Mouse (Mus musculus) kidney, embryonic 16.5 days (tissue): Measurements from ENCODE around the gene Sox5. TPM values are rescaled to one million over a fixed set of nuclear protein-coding genes. Genes with fewer than 3 reads are reported as not detected.

ENCODE experiments used
- ATAC-seq: fragments of 200-750 bp; cut with Nextera tagmentation; 2 replicates; pipeline ENCODE4 v1.8.0; 2017; ENCODE audit warnings: moderate TSS enrichment; ENCODE audit not compliant: low FRiP score, low TSS enrichment
- H3K27ac ChIP-seq: fragments of 300-500 bp; sonication (generic); 2 replicates; pipeline ENCODE4 v1.5.1; 2014; ENCODE audit warnings: low read length
- H3K27me3 ChIP-seq: fragments of 300-500 bp; sonication (generic); 2 replicates; pipeline ENCODE4 v1.6.1; 2014; ENCODE audit warnings: low read length, control low read depth, mixed read lengths; ENCODE audit not compliant: insufficient read depth
- H3K36me3 ChIP-seq: fragments of 300-500 bp; sonication (generic); 2 replicates; pipeline ENCODE4 v1.6.1; 2014; ENCODE audit warnings: low read length, control low read depth, mixed read lengths; ENCODE audit not compliant: insufficient read depth
- H3K4me1 ChIP-seq: fragments of 300-500 bp; sonication (generic); 2 replicates; pipeline ENCODE4 v1.6.1; 2014; ENCODE audit warnings: low read length, control low read depth, mixed read lengths; ENCODE audit not compliant: insufficient read depth
- H3K4me2 ChIP-seq: fragments of 300-500 bp; sonication (generic); replicated peaks from 2 replicates; pipeline ENCODE4 v1.6.1; 2014; ENCODE audit warnings: low read depth, low read length
- H3K4me3 ChIP-seq: fragments of 300-500 bp; sonication (generic); 2 replicates; pipeline ENCODE4 v1.5.1; 2014; ENCODE audit warnings: mild to moderate bottlenecking, low read length
- H3K9ac ChIP-seq: fragments of 300-500 bp; sonication (generic); replicated peaks from 2 replicates; pipeline ENCODE4 v1.6.1; 2014; ENCODE audit warnings: low read length
- H3K9me3 ChIP-seq: fragments of 300-500 bp; sonication (generic); 2 replicates; pipeline ENCODE4 v1.6.1; 2016; ENCODE audit warnings: low read length, control low read depth
- WGBS: fragments of 180-500 bp; shearing (Covaris S2); extraction: QIAGEN DNeasy Blood & Tissue Kit; methylation state at CpG from one replicate; pipeline ENCODE4 v1.1.7; 2014; 5-methylcytosine and 5-hydroxymethylcytosine counted together
- polyA plus RNA-seq: library from polyadenylated mRNA; unstranded; fragments of >200 nt; fragmentation: Nextera tagmentation; extraction: Ambion mirVana; gene quantifications from 2 replicates; pipeline ENCODE4 v1.2.1, GENCODE M21; 2015

Gene Sox5
- polyA plus RNA-seq, 1 experiment from 2014 or later, result 14.8 TPM

- Histone ChIP-seq H3K36me3 (no peaks in the 10 kb centered on the region), H3K9me3 (peaks cover 2% of the 10 kb centered on the region; the same call in 1 of the 2 replicates), H3K4me2 (no peak overlapping the region), H3K27ac (no peak overlapping the region), H3K4me3 (no peak overlapping the region), H3K4me1 (peaks cover 4% of the 10 kb centered on the region; the same call in 1 of the 2 replicates), H3K27me3 (no peaks in the 10 kb centered on the region), H3K9ac (no peak overlapping the region)
- no peak for ATAC-seq
- 28% methylated on average over 6 of the region's 6 CpGs for WGBS
Measured at GRCm38 (mm10) chr6:143923146-143923545, 858.6 kb downstream of the Sox5 start.

- peaks cover 4% of the 10 kb centered on the region; the same call in 1 of the 2 replicates for H3K4me1 ChIP-seq
- no peak overlapping the region for H3K9ac ChIP-seq
- peak overlapping the region; percentile 48 for H3K4me2 ChIP-seq
- H3K9me3 ChIP-seq, result no peaks in the 10 kb centered on the region
- ATAC-seq, result peak; percentile 62; the same call in 1 of the 2 replicates
- 14% methylated on average over 16 of the region's 16 CpGs for WGBS
- H3K27ac ChIP-seq, result no peak overlapping the region
- H3K27me3 ChIP-seq, result no peaks in the 10 kb centered on the region
- no peaks in the 10 kb centered on the region for H3K36me3 ChIP-seq
- 0 out of 2 replicates have a peak overlapping the region, but pooled peaks have one; percentile 9 for H3K4me3 ChIP-seq
Measured at GRCm38 (mm10) chr6:143918405-143918947, 863.3 kb downstream of the Sox5 start.

GRCm38 (mm10) chr6:143916152-143916735, 865.5 kb downstream of the Sox5 start:
- H3K36me3 ChIP-seq, result no peaks in the 10 kb centered on the region
- 42% methylated on average over 10 of the region's 10 CpGs for WGBS
- ATAC-seq, result no peak
- H3K9ac ChIP-seq, result no peak overlapping the region
- H3K4me2 ChIP-seq, result no peak overlapping the region
- no peaks in the 10 kb centered on the region for H3K27me3 ChIP-seq
- H3K9me3 ChIP-seq, result no peaks in the 10 kb centered on the region
- H3K4me1 ChIP-seq, result peaks cover 4% of the 10 kb centered on the region; the same call in 1 of the 2 replicates
- no peak overlapping the region for H3K4me3 ChIP-seq
- H3K27ac ChIP-seq, result no peak overlapping the region

GRCm38 (mm10) chr6:143915686-143916085, 866.1 kb downstream of the Sox5 start:
- H3K9me3 ChIP-seq, result no peaks in the 10 kb centered on the region
- no peak overlapping the region for H3K27ac ChIP-seq
- no peak overlapping the region for H3K4me3 ChIP-seq
- peaks cover 4% of the 10 kb centered on the region; the same call in 1 of the 2 replicates for H3K4me1 ChIP-seq
- H3K9ac ChIP-seq, result no peak overlapping the region
- no peak overlapping the region for H3K4me2 ChIP-seq
- WGBS, result 54% methylated on average over 3 of the region's 3 CpGs
- peak; percentile 16; the same call in 1 of the 2 replicates for ATAC-seq
- H3K36me3 ChIP-seq, result no peaks in the 10 kb centered on the region
- no peaks in the 10 kb centered on the region for H3K27me3 ChIP-seq

- Histone ChIP-seq H3K27me3 (no peaks in the 10 kb centered on the region), H3K4me2 (no peak overlapping the region), H3K36me3 (no peaks in the 10 kb centered on the region), H3K27ac (no peak overlapping the region), H3K9ac (no peak overlapping the region), H3K4me1 (no peaks in the 10 kb centered on the region), H3K4me3 (no peak overlapping the region), H3K9me3 (no peaks in the 10 kb centered on the region)
- ATAC-seq, result no peak
- 90% methylated on average over 3 of the region's 3 CpGs for WGBS
Measured at GRCm38 (mm10) chr6:143912316-143912715, 869.5 kb downstream of the Sox5 start.

- no peak overlapping the region for H3K27ac ChIP-seq
- H3K36me3 ChIP-seq, result no peaks in the 10 kb centered on the region
- no peaks in the 10 kb centered on the region for H3K9me3 ChIP-seq
- no peaks in the 10 kb centered on the region for H3K27me3 ChIP-seq
- no peak for ATAC-seq
- no peak overlapping the region for H3K4me2 ChIP-seq
- no peaks in the 10 kb centered on the region for H3K4me1 ChIP-seq
- no peak overlapping the region for H3K9ac ChIP-seq
- no peak overlapping the region for H3K4me3 ChIP-seq
Measured at GRCm38 (mm10) chr6:143904693-143905031, 877.1 kb downstream of the Sox5 start.

GRCm38 (mm10) chr6:143903981-143904692, 877.6 kb downstream of the Sox5 start:
- ATAC-seq, result no peak
- Histone ChIP-seq H3K9me3 (no peaks in the 10 kb centered on the region), H3K4me3 (no peak overlapping the region), H3K4me2 (no peak overlapping the region), H3K9ac (no peak overlapping the region), H3K27ac (no peak overlapping the region), H3K36me3 (no peaks in the 10 kb centered on the region), H3K27me3 (no peaks in the 10 kb centered on the region), H3K4me1 (no peaks in the 10 kb centered on the region)
- 71% methylated on average over 10 of the region's 10 CpGs for WGBS

GRCm38 (mm10) chr6:143900871-143901270, 880.9 kb downstream of the Sox5 start:
- Histone ChIP-seq H3K4me1 (no peaks in the 10 kb centered on the region), H3K27me3 (no peaks in the 10 kb centered on the region), H3K4me2 (no peak overlapping the region), H3K4me3 (no peak overlapping the region), H3K9me3 (no peaks in the 10 kb centered on the region), H3K27ac (no peak overlapping the region), H3K36me3 (no peaks in the 10 kb centered on the region), H3K9ac (no peak overlapping the region)
- ATAC-seq, result no peak
- WGBS, result 86% methylated on average over 4 of the region's 4 CpGs

GRCm38 (mm10) chr6:143895092-143895491, 886.7 kb downstream of the Sox5 start:
- no peak overlapping the region for H3K4me2 ChIP-seq
- no peak overlapping the region for H3K27ac ChIP-seq
- 87% methylated on average over 6 of the region's 6 CpGs for WGBS
- no peaks in the 10 kb centered on the region for H3K9me3 ChIP-seq
- H3K4me1 ChIP-seq, result no peaks in the 10 kb centered on the region
- H3K36me3 ChIP-seq, result no peaks in the 10 kb centered on the region
- ATAC-seq, result no peak
- H3K4me3 ChIP-seq, result no peak overlapping the region
- H3K27me3 ChIP-seq, result no peaks in the 10 kb centered on the region
- H3K9ac ChIP-seq, result no peak overlapping the region

- no peak overlapping the region for H3K27ac ChIP-seq
- no peaks in the 10 kb centered on the region for H3K36me3 ChIP-seq
- H3K4me2 ChIP-seq, result no peak overlapping the region
- 88% methylated on average over 2 of the region's 2 CpGs for WGBS
- H3K9me3 ChIP-seq, result no peaks in the 10 kb centered on the region
- no peak overlapping the region for H3K9ac ChIP-seq
- no peak overlapping the region for H3K4me3 ChIP-seq
- H3K27me3 ChIP-seq, result no peaks in the 10 kb centered on the region
- no peak for ATAC-seq
- no peaks in the 10 kb centered on the region for H3K4me1 ChIP-seq
Measured at GRCm38 (mm10) chr6:143892869-143893268, 888.9 kb downstream of the Sox5 start.
